Mouse (Mus musculus) kidney, postnatal 25 days (tissue): ENCODE measurements around the gene Ctdnep1.
A peak's percentile ranks its signal among the peaks of the same experiment; 100 is the strongest.
"Not testable (repeated sequence)": the region's sequence is repeated elsewhere in the genome, so short reads cannot be mapped to it uniquely, and the experiment has no call there.

Experiments used
- DNase-seq, 2 experiments: peaks; one replicate each; pipeline ENCODE4 v3.0.0; 2021; ENCODE audit warnings: mixed read lengths in 2 of 2

The Ctdnep1 gene

DNA sequence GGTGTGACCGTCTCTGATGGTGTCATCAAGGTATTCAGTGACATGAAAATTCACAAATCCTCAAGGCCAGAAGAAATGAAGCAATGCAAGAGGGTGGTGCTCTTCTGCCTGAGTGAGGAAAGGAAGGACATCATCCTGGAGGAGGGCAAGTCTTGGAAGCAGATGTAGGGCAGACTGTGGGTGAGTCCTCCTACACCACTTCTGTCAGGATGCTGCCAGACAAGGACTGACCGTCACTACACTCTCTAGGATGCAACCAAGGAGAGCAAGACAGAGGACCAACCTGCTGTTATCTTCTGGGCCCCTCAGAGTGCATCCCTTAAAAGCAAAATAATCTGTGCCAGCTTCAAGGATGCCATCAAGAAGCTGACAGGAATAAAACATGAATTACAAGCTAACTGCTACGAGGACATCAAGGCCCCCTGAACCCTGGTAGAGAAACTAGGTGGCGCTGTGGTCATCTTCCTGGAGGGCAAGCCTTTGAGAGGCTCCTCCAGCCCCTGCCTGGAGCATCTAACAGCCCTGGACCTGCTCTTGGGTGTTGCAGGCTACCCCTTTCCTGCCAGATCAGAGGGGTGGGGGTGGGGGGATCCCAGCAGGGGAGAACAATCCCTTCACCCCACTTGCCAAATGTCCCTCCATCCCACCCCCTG is 30.0 kb upstream of the Ctdnep1 start:
- peak; percentile 41 to 42 for DNase-seq

DNA sequence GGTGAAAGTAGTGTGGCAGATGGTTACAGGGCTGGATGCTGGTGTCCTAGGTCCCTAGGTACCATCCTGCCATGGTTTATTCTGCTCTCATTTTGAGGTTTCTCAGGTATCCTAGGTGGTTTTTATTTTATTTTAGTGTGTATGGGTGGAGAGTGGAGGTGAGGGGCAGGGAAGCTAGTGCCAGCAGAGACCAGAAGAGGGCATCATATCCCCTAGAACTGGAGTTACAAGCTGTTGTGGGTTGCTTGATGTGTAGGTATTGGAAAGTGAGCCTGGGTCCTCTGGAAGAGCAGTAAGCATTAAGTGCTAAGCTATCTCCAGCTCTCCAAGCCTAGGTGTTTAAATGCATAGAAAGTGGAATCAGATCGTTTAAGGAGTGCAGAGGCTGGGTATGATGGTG is 28.7 kb upstream of the Ctdnep1 start:
- DNase-seq = no peak

DNA sequence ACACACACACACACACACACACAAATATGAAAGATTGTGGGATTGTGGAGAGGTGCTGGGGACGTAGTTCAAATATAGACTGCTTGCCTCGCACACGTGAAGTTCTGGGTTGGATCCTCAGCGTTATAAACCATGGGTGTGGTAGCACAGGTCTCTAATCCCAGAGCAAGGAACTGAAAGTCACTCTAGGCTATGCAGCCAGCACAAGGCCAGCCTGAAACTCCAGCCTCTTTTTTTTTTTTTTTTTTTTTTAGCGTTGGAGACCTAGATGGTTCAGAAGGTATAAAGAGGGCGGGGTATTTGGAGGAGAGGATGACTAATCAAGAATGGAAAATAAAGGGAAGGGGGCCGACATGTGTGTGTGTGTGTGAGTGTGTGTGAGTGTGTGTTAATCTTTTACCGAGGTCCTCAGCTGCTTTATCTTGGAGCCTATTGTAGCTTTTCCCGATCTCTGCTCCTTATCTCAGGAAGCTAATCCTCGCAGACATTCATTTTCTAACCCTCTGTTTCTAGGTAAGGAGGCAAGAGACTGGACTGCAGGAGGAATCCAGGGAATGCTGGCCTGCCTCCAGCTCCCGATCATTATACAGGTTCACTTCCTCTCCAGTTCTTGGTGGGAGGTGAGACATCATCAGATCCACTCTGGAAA is 27.6 kb upstream of the Ctdnep1 start:
- peak in 1 of 2 experiments; percentile 16 for DNase-seq

DNA sequence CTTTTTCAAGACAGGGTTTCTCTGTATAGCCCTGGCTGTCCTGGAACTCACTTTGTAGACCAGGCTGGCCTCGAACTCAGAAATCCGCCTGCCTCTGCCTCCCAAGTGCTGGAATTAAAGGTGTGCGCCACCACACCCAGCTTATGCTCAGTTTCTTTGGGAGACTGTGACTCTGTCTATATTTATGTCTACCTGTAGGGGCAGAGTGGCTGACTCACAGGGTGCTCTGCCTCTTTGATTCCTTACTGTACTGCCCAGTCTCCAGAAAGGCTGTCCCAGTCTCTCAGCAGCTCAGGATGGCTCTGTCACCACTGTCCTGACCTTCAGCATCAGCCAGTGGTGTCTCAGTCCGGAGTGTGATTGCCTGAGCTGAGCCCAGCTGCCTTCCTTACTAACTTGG is 25.3 kb upstream of the Ctdnep1 start:
- DNase-seq = not testable (repeated sequence)

DNA sequence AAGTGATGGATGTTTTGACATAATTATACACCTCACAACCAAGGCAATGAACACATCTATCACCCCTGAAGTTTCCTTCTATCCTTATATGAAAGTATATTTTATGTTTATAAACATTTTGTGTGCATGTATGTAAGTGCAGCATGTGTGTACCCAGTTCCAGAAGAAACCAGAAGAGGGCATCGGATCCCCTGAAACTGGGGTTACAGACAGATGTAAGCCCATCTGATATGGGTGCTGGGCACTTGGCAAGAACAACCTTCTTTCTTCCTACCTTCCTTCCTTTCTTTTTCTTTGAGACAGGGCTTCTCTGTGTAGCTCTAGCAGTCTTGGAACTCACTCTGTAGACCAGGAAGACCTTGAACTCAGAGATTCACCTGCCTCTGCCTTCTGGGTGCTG is 24.7 kb upstream of the Ctdnep1 start:
- DNase-seq = no peak

DNA sequence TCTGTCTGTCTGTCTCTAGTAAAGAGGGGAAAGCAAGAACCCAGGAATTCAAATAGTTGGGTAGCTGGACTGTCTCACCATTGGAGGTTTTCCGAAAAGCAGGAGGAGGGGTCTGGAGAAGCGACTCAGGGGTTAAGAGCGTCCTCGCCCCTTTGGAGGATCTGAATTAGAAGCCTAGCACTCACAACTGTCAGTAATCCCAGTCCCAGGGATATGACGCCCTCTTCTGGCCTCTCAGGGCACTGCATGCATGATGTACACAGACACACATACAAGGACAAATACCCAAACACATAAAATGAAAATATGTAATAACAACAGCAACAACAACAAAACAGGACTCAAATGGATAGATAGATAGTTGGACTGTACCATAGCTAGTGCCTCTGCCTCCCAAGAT is 20.3 kb upstream of the Ctdnep1 start:
- DNase-seq = no peak

DNA sequence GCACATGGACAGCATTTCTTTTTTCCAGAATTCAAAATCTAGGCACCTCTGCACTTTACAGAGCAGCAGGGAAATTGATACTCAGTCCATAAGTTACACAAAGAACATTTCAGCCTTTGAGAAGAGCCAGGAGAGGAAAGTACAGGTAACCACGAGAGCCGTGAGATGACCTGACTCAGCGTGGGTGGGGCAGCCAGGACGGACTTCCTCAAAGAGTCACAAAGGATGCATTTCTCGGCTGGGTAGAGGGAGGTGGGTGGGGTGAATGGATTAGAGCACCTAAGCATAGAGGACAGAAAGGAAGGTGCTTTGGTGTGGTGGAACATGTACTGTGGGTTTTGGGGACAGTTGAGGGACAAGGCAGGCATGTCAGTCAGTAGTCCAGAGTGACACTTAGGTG is 19.1 kb upstream of the Ctdnep1 start:
- no peak for DNase-seq

DNA sequence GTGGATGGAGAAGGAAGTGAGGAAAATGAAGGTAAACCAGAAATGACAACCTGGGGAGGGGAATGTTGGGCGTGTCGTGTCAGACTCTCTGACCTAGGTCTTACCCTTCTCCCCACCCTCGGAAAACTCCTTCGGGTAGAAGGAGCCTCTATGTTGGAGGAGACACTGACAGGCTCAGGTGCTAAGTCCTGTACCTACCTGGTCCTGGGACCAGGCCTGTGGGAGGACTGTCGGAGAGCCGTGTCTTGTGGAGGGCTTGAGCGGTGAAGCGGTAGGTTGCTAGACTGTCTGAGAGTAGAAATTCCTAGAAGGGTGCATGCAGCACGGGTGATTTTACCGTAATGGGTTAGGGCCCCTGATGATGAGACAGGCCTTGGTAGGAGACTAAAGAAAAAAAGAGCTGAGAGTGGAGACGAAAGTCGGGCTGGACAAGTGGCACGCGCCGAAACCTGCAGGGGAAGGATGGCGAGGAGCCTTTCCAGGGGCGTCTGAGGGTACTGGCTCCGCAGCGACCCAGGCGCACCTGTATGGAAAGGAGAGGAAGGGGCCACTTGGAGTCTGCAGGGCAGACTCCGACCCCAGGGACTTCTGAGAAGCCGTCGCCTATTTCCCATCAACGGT is 16.2 kb upstream of the Ctdnep1 start, which contains the start of gene Cldn7:
Cldn7 (plus strand) TSS at position 130 of the 621 bp plus-strand sequence.
- DNase-seq = no peak

DNA sequence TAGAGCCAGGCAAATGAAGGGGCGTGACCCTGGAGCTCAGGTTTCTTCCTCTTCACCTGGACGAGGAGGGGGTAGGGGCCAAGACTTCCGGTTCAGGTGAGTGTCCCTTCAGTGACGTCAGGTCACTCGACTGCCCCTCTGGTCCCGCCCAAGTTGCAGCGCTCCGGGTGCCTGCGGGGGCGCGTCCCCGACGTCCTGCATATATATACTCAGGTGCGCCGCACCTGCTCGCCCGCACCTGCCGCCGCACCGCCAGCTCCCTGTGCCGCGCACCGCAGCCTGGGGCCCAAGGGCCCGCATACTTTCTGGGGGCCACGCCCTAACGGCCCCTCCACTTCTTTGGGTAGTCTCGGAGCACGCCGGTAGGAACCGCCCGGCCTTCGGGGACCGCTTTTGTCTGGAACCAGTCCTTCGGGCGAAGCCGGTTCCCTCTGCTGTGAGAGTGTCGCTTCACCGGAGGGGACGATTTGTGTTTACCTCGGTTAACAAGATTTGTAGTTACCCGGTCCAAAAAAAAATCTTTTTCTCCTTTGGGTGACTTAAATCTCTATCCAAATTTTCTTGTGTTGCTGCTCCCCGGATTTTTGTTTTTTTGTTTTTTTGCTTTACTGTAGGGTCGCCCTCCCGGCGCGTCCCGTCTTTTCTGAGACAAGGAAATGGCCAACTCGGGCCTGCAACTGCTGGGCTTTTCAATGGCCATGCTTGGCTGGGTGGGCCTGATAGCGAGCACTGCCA is 15.5 kb upstream of the Ctdnep1 start:
- peak; percentile 64 to 90 for DNase-seq

DNA sequence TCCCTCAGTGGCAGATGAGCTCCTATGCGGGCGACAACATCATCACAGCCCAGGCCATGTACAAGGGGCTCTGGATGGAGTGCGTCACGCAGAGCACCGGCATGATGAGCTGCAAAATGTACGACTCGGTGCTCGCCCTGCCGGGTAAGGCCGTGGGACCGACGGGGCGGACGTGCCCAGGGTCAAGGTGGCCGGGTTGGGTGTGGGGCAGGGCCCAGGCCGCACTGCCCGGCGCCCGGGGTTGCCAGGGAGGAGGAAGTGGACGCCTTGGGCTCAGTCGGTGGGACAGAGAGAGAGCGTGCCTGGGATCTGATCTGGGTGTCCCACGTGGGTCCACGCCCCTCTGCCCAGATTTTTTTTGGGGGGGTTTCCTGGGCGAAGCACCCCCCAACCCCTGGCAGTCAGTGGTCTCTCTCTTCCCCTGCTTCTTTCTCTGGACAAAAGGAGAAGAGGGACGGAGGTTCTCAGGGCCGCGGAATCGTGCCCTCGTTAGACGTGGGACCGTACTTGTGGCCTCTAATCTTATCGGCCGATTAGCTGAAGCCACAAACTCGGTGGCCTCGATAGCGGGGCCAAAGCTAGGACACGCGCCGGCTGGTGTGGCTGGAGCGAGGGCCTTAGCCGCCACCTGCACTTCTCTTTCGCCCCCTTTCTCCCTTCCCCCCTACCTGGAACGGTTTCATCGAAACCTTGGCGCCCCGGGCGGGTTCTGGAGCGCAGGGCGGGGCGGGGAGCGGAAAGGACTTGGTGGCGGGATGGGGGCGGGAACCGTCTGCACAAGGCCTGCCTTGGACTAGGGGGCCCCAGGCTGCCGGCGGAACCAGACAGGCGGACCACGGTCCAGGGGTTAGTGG is 14.7 kb upstream of the Ctdnep1 start:
- peak; percentile 59 to 87 for DNase-seq

DNA sequence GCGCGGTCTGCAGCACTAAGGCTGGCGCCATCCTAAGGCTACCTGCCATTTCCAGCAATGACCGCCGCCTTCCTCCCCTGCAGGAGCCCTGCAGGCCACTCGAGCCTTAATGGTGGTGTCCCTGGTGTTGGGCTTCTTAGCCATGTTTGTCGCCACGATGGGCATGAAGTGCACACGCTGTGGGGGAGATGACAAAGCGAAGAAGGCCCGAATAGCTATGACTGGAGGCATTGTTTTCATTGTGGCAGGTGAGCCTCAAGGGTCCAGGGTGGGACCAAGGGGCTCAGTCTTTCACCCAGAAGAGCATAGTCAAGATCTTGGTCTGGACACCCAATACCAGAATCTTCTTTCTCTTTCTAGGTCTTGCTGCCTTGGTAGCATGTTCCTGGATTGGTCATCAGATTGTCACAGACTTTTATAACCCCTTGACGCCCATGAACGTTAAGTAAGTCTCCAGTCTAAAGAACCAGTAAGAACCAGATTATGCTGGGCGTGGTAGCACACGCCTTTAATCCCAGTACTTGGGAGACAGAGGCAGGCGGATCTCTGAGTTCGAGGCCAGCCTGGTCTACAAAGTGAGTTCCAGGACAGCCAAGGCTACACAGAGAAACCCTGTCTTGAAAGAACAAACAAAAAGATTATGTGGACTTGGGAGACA is 14.0 kb upstream of the Ctdnep1 start:
- DNase-seq = no peak

DNA sequence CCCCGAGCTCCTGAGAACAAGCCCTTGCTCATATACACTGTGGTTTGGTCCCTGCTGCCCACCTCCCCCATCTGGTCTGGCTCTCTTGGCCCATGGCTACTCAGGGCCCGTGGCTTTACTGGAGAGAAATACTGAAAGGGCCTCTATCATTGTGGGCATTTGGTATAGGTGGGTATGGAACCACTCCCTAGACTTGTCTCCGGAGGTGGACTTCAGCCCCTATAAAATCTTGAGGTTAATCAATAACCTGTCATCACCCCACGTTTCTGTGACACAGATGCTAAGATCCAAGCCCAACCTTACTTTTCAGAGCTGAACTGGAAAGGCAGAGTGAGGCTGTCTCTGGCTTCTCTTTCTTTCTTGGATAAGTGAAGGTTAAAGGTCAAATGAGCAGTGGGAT is 12.2 kb upstream of the Ctdnep1 start:
- DNase-seq = no peak

DNA sequence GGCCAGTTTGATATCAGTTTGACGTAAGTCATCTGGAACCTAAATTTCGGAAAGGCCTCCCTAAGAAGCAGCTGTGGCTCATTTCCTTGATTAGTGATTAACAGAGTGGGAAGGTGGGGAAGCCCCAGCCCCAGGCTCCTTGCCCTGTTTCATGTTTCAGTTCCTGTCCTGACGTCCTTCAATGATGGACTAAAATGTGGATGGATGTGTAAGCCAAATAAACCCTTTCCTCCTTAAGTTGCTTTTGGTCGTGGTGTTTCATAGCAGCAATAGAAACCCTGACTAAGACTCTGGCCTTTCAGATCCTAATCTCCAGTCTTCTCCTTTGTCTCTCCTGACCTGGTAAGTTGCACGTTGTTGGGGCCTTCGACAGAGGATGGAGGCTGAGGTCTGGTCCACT is 10.7 kb upstream of the Ctdnep1 start:
- DNase-seq = no peak

DNA sequence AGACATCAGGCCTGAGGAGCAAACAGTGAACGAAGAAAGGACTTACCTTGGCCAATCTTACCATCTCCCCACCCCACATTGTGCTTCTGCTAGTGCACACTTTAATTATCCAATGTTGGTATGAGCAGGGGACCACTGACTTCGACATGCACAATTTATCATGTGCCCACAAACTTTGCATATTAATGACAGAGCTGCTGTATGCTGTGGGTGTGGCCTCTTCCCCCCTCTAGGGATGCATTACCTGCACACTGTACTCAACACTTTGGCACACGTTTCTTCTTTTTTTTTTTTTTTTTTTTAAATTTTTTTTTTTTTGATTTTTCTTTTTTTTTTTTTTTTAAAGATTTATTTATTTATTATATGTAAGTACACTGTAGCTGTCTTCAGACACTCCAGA is 10.2 kb upstream of the Ctdnep1 start:
- DNase-seq = no peak

DNA sequence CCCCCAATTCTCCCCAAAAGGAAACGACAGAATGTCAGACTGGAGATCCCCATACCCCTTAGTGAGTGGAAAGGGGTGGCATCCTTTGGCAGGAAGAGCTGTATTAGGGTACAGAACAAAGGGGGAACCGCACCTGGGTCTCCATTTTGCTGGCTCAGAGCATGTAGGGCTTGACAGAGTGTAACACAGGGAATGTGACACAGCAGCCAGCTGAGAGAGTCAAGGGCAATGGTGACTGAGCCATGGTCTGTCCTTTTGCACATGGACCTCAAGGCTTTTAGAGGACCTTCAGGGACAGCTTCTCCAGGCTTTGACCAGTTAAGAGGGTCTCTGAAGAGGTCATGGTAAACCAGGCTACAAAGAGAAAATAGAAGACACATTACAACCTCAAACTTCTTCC is 6.0 kb upstream of the Ctdnep1 start:
- no peak for DNase-seq

DNA sequence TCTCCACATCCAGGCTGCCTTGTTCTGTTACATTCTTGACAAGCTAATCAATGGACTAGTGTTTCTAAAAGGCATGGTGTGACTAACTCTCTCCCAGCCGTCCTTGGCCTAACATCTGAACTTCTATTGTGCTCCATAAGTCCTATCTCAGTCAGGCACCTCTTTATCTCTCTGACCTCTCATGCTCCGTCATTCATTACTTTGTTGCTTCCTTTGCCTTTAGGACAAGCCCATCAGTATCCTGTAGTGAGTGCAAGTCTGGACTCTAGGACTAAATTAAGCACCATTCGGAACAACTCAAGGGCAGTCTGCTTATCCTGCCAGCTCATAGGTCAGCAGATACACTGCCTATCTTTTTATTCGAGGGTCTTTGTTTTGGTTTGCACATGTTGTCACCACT is 4.7 kb upstream of the Ctdnep1 start:
- no peak for DNase-seq

DNA sequence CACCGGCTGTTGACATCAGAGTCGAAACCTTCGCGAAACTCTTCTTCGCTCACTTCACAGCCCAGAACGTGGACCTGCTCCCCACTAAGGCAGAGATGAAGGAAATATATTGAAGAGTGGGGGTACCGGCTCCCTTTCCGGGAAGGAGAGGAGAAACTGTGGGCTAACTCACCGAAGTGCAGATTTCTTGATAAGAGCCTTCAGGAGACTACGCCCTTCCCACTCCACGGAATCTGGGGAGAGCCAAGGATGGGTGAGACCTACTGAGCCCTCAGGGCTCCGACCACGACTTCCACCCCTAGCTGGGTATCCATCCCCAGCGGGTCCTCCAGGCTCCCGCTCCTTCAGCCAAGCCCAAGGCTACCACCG is 1.1 kb upstream of the Ctdnep1 start:
- no peak for DNase-seq

DNA sequence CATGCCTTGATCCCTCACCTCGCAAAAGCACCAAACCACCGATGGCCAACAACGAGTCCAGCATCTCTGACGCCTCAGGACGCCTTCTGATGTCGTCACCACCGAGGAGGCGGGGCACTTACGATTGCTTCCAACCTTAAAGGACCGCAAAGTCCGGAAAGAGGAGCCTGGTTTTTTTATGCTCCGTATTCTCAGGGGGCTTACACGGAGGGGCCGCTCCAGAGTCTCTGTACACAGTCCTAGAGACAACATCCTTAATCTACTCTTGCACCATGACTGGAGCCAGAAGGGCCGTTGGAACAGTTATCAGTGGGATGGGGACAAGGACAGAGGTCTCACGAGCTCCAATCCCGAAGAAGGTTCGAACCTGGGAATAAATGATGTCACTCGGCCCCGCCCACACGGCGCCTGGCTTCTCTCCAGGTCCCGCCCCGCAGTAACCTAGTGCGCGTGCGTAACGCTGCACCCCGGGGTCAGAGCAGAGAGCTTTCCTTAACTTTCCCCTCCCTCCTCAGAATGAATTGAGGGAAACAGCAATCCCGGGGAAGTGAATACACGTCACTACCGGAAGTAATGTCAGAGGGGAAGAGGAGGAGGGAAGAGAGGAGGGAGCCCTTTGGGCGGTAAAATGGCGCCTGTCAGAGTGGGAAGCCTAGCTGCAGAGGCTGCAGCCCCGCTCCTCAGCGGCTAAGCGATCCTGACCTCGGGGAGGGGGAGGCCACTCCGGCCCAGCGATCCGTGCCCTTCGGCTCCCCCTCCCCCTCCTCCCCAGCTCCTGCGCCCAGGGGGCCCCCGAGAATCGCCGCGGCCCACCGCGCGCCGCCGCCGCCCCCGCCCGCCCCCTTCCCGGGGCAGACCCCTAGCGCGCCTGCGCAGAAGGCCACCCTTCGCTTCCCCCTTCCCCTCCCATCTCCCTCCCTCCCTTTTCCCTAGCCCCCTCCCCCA is 488 bp upstream of the Ctdnep1 start:
- peak; percentile 96 to 97 for DNase-seq

DNA sequence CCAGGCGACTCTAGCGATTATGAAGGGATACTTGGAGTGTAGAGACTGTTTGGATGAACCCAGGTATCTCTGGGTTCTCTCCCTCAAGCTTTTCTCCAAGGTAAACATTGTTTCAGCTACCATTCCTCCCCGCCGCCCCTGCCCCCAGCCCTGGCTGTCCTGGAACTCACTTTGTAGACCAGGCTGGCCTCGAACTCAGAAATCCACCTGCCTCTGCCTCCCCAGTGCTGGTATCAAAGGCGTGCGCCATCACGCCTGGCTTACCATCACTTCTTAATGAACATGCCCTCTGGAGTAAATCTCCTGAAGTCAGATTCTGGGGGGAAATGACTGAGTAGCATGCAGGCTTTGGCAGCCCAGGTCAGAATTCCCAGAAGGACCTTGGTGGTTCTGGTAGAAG is 1.3 kb downstream of the Ctdnep1 start, which contains the start of gene Elp5:
Elp5 (minus strand) TSS at position 293 of the 400 bp plus-strand sequence.
- DNase-seq = no peak

DNA sequence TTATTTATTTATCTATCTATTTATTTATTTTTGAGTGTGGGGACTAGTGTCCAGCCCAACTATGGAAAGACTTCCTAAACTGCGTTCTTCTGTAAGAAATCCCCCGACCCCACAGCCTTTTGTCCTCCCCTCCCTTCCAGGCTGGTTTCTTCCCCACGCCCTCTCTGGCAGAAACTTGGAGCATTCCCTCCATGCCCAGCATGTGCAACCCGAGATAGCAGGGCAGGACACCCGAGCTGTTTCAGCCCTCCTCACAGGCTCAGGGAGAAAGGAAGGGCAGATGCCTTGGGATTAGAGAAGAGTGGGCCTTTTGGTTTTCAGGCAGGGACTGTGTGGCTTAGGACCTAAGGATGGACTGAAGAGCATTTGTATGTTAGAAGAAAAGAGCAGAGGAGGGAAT is 1.9 kb downstream of the Ctdnep1 start:
- no peak for DNase-seq

DNA sequence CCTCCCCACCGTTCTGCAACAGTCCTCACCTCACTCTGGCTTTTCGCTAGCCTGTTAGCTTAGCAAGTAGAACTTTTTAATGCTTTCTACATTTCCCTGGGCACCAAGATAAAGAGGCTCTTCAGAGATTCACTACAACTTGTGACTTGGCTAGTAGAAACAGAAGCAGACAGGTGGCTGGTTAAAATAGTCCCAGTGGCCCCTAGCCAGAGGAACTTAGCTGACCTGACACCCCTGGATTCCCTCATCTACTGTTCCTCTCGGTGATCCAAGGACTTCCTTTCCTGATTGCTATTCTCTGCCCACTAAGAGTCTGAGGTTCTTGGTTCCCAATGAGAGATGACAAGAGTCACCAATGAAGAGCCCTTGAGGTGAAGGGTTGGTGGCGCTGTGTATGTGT is 2.4 kb downstream of the Ctdnep1 start:
- no peak for DNase-seq
